In the genomic region with DNA sequence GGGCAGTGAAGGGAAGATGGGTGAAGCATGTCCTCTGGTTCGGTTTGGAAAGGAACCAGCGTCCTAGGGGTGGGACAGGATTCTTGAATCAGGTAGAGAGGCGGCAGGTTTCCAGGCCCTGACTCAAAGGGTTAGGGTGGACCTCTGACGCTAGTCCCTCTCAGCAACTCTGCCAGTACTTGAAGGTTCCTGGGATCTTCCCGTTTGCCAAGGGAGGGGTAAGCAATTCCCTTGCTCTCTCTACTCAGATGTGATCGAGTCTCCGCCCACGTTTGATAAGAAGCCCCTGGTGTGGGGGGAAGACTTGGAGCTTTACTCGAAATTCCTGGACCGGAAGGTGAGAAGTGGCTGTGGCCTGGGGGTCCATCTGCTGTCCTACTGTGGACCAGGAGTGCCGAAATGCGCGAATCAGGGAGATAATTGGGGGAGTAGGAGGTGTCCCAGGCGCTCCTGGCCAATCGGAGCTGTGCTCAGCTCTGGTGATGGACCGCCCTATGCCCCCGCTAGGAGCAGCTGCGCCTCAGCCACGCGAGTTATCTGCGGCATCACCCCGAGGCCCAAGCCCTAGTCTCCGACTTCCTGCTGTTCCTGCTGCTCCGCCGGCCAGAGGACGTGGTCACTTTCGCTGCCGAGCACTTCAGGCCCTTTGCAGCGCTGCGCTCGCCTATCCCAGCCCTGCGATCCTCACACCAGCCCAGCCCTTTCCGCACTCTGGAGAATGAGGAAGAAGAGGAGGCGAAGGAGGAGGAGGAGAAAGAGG, we compare ENCODE assay signal across 8 mouse cellular contexts. TPM values are rescaled to one million over a fixed set of nuclear protein-coding genes. Genes with fewer than 3 reads are reported as not detected.
DNase-seq lines count a peak whose midpoint lies in the region; ATAC-seq and TF ChIP-seq lines count a peak whose summit lies in the region.

No protein-coding gene starts in this region.

- no peaks in the 10 kb centered on the region; the same call in 1 of the 2 replicates for H3K4me1 ChIP-seq in cortical plate, adult 2 months (ENCODE audit: control insufficient read depth, insufficient read depth, low read length)
- peaks cover 11% of the 10 kb centered on the region; the same call in 1 of the 2 replicates for H3K4me1 ChIP-seq in intestine, embryonic 14.5 days (replicated peaks; ENCODE audit: control insufficient read depth, insufficient read depth, low read length)
- H3K4me1 ChIP-seq in neural tube, embryonic 13.5 days (replicated peaks): peaks cover 7% of the 10 kb centered on the region; the same call in 1 of the 2 replicates

- TF ChIP-seq CTCF in cortical plate, adult 2 months (IDR thresholded peaks at IDR 0.05; ENCODE audit: extremely low read depth, insufficient read depth, low read length): no peak

- H3K27ac ChIP-seq in cortical plate, adult 2 months (ENCODE audit: insufficient read depth, low read length): no peak overlapping the region
- H3K27ac ChIP-seq in intestine, embryonic 14.5 days (ENCODE audit: low read depth): no peak overlapping the region
- H3K27ac ChIP-seq in neural tube, embryonic 13.5 days (replicated peaks): no peak overlapping the region

- TF ChIP-seq POLR2A in cortical plate, adult 2 months (IDR thresholded peaks at IDR 0.05; ENCODE audit: extremely low read depth, insufficient read depth, low read length): no peak

- ATAC-seq in granulocyte monocyte progenitor cell, adult 5-6 weeks (replicated peaks; ENCODE audit: poor library complexity, severe bottlenecking): peak; percentile 72
- peak; percentile 84 for ATAC-seq in intestine, embryonic 14.5 days (replicated peaks; ENCODE audit: low FRiP score, low TSS enrichment, low read depth)
- ATAC-seq in neural tube, embryonic 13.5 days (ENCODE audit: low read depth): peak; percentile 82
- ATAC-seq in inflammation-experienced regulatory T-cells, adult 6 months: no peak

- H3K27me3 ChIP-seq in intestine, embryonic 14.5 days (replicated peaks; ENCODE audit: control insufficient read depth, insufficient read depth, low read length): no peaks in the 10 kb centered on the region
- peaks cover 4% of the 10 kb centered on the region; the same call in 1 of the 2 replicates for H3K27me3 ChIP-seq in neural tube, embryonic 13.5 days

- peak overlapping the region; percentile 65 for H3K4me2 ChIP-seq in intestine, embryonic 14.5 days (ENCODE audit: low read length)
- peak overlapping the region; percentile 62 for H3K4me2 ChIP-seq in neural tube, embryonic 13.5 days

- peak overlapping the region; percentile 17; the same call in 1 of the 2 replicates for H3K4me3 ChIP-seq in cortical plate, adult 2 months (ENCODE audit: insufficient read depth, low read length)
- peak overlapping the region; percentile 36 for H3K4me3 ChIP-seq in intestine, embryonic 14.5 days (ENCODE audit: low read depth, low read length)
- H3K4me3 ChIP-seq in neural tube, embryonic 13.5 days: peak overlapping the region; percentile 32

- 13% methylated on average over 34 of the region's 34 CpGs for WGBS in intestine, embryonic 14.5 days
- 21% methylated on average over 34 of the region's 34 CpGs for WGBS in neural tube, embryonic 13.5 days

- no peaks in the 10 kb centered on the region for H3K36me3 ChIP-seq in intestine, embryonic 14.5 days (ENCODE audit: control insufficient read depth, insufficient read depth, low read length)
- no peaks in the 10 kb centered on the region for H3K36me3 ChIP-seq in neural tube, embryonic 13.5 days

- peak; percentile 30 to 54 for DNase-seq in left cerebral cortex, postnatal 25 days (ENCODE audit: low spot score in 2 of 2)
- DNase-seq in left cerebral cortex, postnatal 14 days (ENCODE audit: low spot score in 2 of 2): no peak
- peak; percentile 68 for DNase-seq in intestine, embryonic 14.5 days (ENCODE audit: low spot score)
- peak; percentile 64 to 73 for DNase-seq in lung, adult 18-20 months

- peak overlapping the region; percentile 42; the same call in 1 of the 2 replicates for H3K9ac ChIP-seq in intestine, embryonic 14.5 days (ENCODE audit: low read length)
- H3K9ac ChIP-seq in neural tube, embryonic 13.5 days: peak overlapping the region; percentile 64

- H3K9me3 ChIP-seq in intestine, embryonic 14.5 days (ENCODE audit: control insufficient read depth, low read length): no peaks in the 10 kb centered on the region
- H3K9me3 ChIP-seq in neural tube, embryonic 13.5 days: no peaks in the 10 kb centered on the region

- intact Hi-C loops in left cerebral cortex, postnatal 25 days (cut with DNase I): no loop called here
- intact Hi-C loops in left cerebral cortex, postnatal 14 days (cut with DNase I): loop anchor here (10.0 kb wide), 1 partner anchor 163 kb away; no protein-coding TSS in a partner anchor

RNA-seq across cellular contexts. Expression of a gene that starts 6.2 kb away (rescaled TPM):
- under 1 TPM; 0.55 to 0.80 TPM for total RNA-seq in left cerebral cortex, postnatal 25 days (2021)
- total RNA-seq in left cerebral cortex, postnatal 14 days (2021): 1 to 10 TPM in 1 of 2 experiments, under 1 TPM in 1; 0.75 to 1.9 TPM
- polyA plus RNA-seq in cortical plate, adult 2 months (2012; rRNA removed): 4.6 and 5.1 TPM in 2 replicates
- 1.9 TPM in 1 of 2 replicates, not detected in the other for total RNA-seq in granulocyte monocyte progenitor cell, adult 5-6 weeks (2014; fragmentation: Nextera tagmentation)
- total RNA-seq in granulocyte monocyte progenitor cell, adult 5-6 weeks (2017): not detected in 2 replicates
- 0.60 and 0.82 TPM in 2 replicates for polyA plus RNA-seq in intestine, embryonic 14.5 days (2014; fragmentation: Nextera tagmentation; extraction: Ambion mirVana)
- polyA plus RNA-seq in neural tube, embryonic 13.5 days (2015; fragmentation: Nextera tagmentation; extraction: Ambion mirVana): 0.73 and 1.1 TPM in 2 replicates
- not detected for polyA plus RNA-seq in inflammation-experienced regulatory T-cells, adult 6 months (2017; shearing (Covaris generic))

RNA-seq across cellular contexts. Expression of a gene that starts 6.9 kb away (rescaled TPM):
- total RNA-seq in left cerebral cortex, postnatal 25 days (2021): 1 to 10 TPM; 3.3 to 4.1 TPM
- total RNA-seq in left cerebral cortex, postnatal 14 days (2021): 1 to 10 TPM; 3.4 to 4.3 TPM
- 7.6 and 8.9 TPM in 2 replicates for polyA plus RNA-seq in cortical plate, adult 2 months (2012; rRNA removed)
- 0.38 and 0.49 TPM in 2 replicates for total RNA-seq in granulocyte monocyte progenitor cell, adult 5-6 weeks (2014; fragmentation: Nextera tagmentation)
- total RNA-seq in granulocyte monocyte progenitor cell, adult 5-6 weeks (2017): 0.26 and 0.69 TPM in 2 replicates
- polyA plus RNA-seq in intestine, embryonic 14.5 days (2014; fragmentation: Nextera tagmentation; extraction: Ambion mirVana): 5.9 and 6.6 TPM in 2 replicates
- polyA plus RNA-seq in neural tube, embryonic 13.5 days (2015; fragmentation: Nextera tagmentation; extraction: Ambion mirVana): 2.7 and 3.1 TPM in 2 replicates
- 1 to 10 TPM in 2 of 3 experiments, under 1 TPM in 1; 0.97 to 1.7 (median 1.3) TPM for polyA plus RNA-seq in inflammation-experienced regulatory T-cells, adult 6 months (2017; shearing (Covaris generic))

RNA-seq across cellular contexts. Expression of a gene that starts 23.2 kb away (rescaled TPM):
- 10 to 100 TPM; 22.5 to 27.1 TPM for total RNA-seq in left cerebral cortex, postnatal 25 days (2021)
- total RNA-seq in left cerebral cortex, postnatal 14 days (2021): 10 to 100 TPM; 17.7 to 25.5 TPM
- 25.4 and 26.8 TPM in 2 replicates for polyA plus RNA-seq in cortical plate, adult 2 months (2012; rRNA removed)
- 81.8 and 98.1 TPM in 2 replicates for total RNA-seq in granulocyte monocyte progenitor cell, adult 5-6 weeks (2014; fragmentation: Nextera tagmentation)
- total RNA-seq in granulocyte monocyte progenitor cell, adult 5-6 weeks (2017): 27.7 and 33.9 TPM in 2 replicates
- 86.8 and 87.1 TPM in 2 replicates for polyA plus RNA-seq in intestine, embryonic 14.5 days (2014; fragmentation: Nextera tagmentation; extraction: Ambion mirVana)
- polyA plus RNA-seq in neural tube, embryonic 13.5 days (2015; fragmentation: Nextera tagmentation; extraction: Ambion mirVana): 22.5 and 27.1 TPM in 2 replicates
- 10 to 100 TPM; 28.8 to 39.0 (median 36.1) TPM for polyA plus RNA-seq in inflammation-experienced regulatory T-cells, adult 6 months (2017; shearing (Covaris generic))

RNA-seq across cellular contexts. Expression of a gene that starts 41.1 kb away (rescaled TPM):
- under 1 TPM; 0.39 to 0.96 TPM for total RNA-seq in left cerebral cortex, postnatal 25 days (2021)
- total RNA-seq in left cerebral cortex, postnatal 14 days (2021): 1 to 10 TPM in 1 of 2 experiments, under 1 TPM in 1; 0.64 to 1.1 TPM
- polyA plus RNA-seq in cortical plate, adult 2 months (2012; rRNA removed): 0.56 and 0.66 TPM in 2 replicates
- total RNA-seq in granulocyte monocyte progenitor cell, adult 5-6 weeks (2014; fragmentation: Nextera tagmentation): 0.09 TPM in 1 of 2 replicates, not detected in the other
- total RNA-seq in granulocyte monocyte progenitor cell, adult 5-6 weeks (2017): not detected in 2 replicates
- 58.1 and 64.7 TPM in 2 replicates for polyA plus RNA-seq in intestine, embryonic 14.5 days (2014; fragmentation: Nextera tagmentation; extraction: Ambion mirVana)
- polyA plus RNA-seq in neural tube, embryonic 13.5 days (2015; fragmentation: Nextera tagmentation; extraction: Ambion mirVana): 0.10 and 0.12 TPM in 2 replicates
- polyA plus RNA-seq in inflammation-experienced regulatory T-cells, adult 6 months (2017; shearing (Covaris generic)): under 1 TPM in 2 of 3 experiments, not detected in 1; 0.26 to 0.41 TPM

Comparison
In these comparisons a context has a peak if more than half of its experiments do, and no peak if none do; other contexts are left out.
1. DNase-seq: peak in left cerebral cortex, postnatal 25 days (2 of 2), intestine, embryonic 14.5 days (single experiment) and lung, adult 18-20 months (2 of 2); none in left cerebral cortex, postnatal 14 days (0 of 2).
2. Peak in every context shown above with its lines, with median percentiles within 50 percentile points of each other: H3K4me3 ChIP-seq.